Mouse (Mus musculus) embryo, embryonic 10.5 days (tissue): Measurements from ENCODE around the gene Map2k6.

ENCODE experiments used
- DNase-seq: peaks from one replicate; pipeline ENCODE4 v3.0.0-alpha.2; 2015; ENCODE audit warnings: low spot score

Map2k6 gene

GRCm38 (mm10) chr11:110403602-110404001 lies 4.7 kb downstream of the Map2k6 start:
- DNase-seq = no peak

DNA sequence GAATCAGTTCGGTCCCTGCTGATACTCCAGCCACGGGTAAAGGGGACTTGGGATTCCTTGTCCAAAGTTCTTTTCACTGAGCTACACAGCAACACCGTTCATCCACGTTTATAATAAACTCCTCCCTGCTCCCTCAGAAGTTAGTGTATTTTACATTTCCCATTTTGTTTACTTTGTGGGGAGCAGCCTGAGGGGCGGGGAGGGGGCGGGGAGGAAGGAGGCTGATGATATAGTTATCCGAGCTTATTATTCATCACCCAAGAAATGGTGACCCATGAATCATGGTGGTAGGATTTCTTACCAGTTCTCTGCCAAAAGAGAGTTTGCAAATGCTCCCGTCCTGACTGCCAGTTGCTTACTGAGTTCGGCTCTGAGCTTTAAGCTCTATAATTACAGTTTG lies 6.7 kb downstream of the Map2k6 start:
- no peak for DNase-seq

- DNase-seq = no peak
Observed at GRCm38 (mm10) chr11:110409131-110409530, 10.2 kb downstream of the Map2k6 start.

DNA sequence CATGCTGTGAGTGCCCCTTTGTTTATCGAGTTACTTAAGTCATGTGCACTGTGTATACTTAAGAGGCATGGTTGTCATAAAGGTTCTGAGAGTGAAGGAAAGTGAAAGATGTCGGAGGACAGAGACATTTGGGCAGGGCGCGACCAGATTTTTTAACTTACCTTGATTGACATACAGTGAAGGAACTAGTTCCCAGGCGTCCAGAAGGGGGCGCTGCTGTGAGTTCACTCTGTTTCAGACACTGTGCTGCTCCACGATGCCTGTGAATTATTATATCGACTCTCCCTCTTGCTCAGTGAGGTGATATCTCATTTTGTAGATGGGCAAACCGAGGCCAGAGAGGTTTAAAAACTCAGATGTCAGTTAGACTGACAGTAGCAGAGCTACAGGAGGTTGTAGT lies 10.9 kb downstream of the Map2k6 start:
- DNase-seq = no peak

GRCm38 (mm10) chr11:110411596-110411995 lies 12.7 kb downstream of the Map2k6 start:
- no peak for DNase-seq

DNA sequence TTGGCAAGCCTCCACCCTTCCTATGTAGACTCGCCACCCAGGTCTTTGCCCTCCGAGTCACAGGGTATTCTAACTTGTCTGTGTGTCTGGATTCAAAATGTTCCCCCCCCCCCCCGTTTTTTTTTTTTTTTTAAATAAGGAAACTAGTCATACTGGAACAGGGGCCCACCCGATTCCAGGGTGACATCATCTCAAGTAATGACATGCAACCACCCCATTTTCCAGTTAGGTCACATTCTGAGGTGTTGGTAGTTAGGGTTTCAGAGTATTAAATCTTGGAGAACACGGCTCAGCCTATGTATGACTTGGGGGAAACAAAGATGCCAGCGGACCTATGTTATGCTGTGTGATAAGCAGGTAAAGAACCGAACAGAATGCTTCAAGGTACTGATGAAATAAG lies 15.3 kb downstream of the Map2k6 start:
- no peak for DNase-seq

DNA sequence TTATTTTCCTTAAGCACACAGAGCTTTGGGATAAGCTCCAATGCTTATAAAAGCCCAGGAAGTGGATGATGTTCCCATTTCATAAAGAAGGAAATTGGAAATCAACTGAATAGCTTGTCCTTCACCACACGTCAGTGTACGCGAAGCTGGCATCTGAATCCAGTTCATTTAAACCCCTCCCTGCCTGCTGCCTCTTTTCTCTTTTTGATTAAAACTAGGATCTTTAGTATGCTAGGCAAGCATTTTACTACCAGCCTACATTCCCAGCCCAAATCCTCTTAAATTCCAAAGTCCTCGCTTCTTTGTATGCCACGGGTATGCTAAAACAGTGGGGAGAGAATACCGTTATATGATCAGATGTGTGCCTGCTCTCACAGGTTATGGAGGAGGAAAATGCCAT lies 17.8 kb downstream of the Map2k6 start:
- no peak for DNase-seq

DNA sequence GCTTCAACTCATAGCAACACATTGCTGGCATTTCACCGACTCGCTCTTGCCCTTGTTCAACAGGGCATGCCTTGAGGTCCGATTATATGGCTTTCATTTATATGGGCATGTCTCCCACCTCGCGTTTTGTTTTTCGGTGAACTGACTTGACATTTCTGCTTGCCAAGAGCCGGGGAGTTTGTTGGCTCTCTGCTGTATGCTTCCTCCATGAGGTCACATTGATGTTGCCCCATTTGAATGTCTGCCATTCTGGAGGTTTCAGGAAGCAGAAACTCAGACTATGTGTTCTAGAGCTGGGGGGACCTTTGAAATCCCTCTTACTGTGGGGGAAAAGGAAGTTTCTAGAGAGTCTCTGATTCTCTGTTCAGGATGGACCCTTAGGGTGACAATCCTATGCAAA lies 21.5 kb downstream of the Map2k6 start:
- DNase-seq = no peak

DNA sequence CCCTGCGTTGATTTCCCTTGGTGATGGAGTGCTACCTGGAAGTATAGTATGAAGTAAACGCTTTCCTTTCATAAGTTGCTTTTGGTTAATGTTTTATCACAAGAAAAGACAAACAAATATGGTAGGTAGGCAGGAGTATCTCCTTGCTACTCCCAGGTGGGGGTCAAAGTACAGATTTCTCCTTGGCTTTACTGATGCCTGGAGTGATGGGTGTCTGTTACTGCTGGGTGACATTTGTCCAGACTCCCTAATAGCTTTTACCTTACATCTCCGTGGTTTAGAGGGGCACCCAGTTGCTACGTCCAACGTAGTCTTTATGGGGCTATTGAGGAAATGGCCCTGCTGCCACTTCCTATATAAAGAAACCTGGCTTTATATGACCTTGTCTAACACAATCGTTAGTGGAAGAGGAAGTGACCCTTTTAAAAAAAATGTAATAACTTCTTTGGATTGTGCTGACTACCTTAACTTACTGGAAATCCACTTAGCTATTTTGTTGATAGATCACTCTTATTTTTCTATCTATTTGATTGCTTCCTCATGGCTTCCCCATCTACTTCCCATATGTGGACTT lies 27.7 kb downstream of the Map2k6 start:
- no peak for DNase-seq

- DNase-seq = no peak
Observed at GRCm38 (mm10) chr11:110427159-110427561, 28.2 kb downstream of the Map2k6 start.

- DNase-seq = no peak
Observed at GRCm38 (mm10) chr11:110428999-110429398, 30.1 kb downstream of the Map2k6 start.

DNA sequence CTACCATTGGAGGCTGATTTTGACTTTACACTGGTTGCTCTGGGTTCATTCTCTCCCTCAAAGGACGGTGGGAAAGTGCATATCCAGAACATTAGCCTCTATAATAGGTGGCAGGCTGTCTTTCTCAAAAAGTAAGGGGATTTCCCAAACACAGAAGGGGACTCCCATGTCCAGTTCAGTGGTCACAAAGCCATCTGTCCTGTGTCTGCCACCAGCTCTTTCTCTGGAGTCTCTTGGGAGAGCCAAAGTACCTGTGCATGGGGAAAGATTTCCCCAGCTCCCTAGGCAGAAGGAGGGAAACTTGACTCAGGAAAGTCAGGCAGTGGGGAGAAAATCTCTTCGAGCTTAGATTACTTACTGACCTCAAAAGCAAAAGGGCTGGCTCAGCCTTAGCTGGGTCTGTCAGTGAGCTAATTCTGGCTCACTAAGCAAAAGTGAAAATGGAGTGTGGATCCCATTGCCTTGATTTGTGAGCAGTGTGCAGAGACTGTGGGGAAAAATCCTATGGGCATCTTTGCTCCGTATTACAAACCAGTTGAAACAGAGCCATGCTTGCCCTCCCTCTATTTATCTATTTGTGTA lies 31.0 kb downstream of the Map2k6 start:
- DNase-seq = no peak

DNA sequence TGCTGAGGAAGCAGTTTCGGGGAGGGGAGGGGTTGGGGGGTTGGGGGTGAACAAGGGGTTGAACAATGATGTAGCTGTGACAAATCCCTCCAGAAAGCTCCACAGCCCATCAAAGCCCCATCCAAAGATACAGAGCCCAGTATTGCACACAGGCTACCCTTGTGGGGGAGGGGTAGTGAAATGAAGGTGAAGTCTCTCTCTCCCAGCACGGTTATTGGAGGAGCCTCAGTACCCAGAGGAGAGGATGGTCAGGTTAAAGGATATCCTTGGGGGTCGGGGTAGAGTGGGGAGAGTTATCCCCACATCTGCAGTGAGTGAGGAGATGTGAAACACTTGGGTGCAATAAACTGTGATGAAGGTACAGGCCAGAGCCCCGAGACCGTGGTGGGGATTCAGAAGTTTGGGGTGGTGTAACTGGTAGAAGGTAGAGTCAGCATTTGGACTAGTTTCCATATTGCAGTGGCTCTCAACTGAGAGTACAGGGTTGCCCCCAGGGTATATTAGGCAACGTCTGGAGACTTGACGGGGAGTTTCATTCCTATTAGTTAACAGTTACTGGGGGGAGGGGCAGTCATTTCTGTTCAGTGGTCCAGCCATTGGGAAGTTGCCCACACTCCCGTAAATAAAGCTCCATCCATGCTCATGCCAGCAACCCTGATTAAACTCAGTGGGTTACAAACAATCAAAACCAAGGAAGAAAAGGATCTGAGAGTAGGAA lies 37.1 kb downstream of the Map2k6 start:
- no peak for DNase-seq

GRCm38 (mm10) chr11:110436998-110437397 lies 38.1 kb downstream of the Map2k6 start:
- DNase-seq = no peak

DNA sequence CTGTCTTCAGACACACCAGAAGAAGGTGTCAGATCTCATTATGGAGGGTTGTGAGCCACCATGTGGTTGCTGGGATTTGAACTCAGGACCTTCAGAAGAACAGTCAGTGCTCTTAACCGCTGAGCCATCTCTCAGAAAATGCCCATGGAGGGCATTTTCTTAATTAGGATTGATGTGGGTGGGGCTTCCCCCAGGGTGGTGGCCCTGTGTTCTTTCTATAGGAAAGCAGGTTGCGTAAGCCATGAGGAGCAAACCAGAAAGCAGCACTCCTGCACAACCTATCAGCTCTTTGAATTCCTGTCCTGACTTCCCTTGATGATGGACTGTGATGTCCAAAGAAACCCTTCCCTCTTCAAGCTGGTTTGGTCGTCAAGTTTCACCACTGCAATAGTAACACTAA lies 39.2 kb downstream of the Map2k6 start:
- DNase-seq = no peak

GRCm38 (mm10) chr11:110438700-110439296 lies 39.9 kb downstream of the Map2k6 start:
- DNase-seq = no peak

- DNase-seq = peak; percentile 47
Observed at GRCm38 (mm10) chr11:110439354-110439753, 40.4 kb downstream of the Map2k6 start.

- no peak for DNase-seq
Observed at GRCm38 (mm10) chr11:110444576-110444975, 45.7 kb downstream of the Map2k6 start.

DNA sequence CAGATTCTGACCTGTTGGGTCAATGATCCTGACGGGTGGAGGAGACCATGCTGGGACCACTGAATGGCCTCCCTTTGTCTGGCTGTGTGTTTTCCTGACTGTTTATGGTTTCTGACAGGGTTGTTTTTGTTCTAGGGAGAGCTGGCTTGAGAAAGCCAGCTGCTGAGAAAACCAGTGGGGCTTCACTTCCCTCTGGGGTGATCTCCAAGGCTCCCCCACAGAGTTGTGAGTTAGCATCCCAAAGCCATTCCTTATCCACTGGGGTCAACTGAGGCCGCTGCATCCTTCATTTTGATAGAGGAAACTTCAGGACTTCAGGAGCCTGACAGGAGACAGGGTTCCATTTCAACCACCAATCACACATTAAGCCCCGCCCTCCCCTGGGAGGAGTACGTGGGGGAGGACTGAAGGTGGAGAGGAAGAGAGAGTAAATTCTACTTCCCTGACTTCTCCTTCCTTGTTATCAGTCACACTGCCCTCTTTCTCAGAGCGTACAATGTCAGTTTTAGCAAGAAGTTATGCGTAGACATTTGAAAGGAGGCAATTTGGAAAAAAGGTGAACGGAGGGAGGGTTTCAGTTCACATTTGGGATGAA lies 49.3 kb downstream of the Map2k6 start:
- DNase-seq = peak; percentile 77

- DNase-seq = peak; percentile 51
Observed at GRCm38 (mm10) chr11:110448726-110449161, 49.8 kb downstream of the Map2k6 start.

DNA sequence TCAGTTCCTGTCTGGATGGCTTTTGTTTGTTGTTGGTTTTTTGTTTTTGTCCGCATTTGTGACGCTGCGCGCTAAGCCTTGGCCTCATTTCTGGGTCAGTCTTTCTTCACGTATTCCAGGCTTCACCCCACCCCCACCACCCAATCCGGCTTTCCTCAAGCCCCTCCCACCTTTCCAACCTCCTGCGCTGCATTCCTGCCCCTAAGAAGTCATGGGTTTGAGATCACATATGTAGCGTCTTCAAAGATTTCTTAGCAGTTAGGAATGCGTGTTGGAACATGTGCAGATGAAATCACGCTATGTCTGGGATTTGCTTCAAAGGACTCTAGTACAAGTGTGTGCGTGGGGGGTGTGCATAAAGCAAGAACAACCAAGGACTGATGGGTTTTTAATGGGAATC lies 50.3 kb downstream of the Map2k6 start:
- peak; percentile 62 for DNase-seq

DNA sequence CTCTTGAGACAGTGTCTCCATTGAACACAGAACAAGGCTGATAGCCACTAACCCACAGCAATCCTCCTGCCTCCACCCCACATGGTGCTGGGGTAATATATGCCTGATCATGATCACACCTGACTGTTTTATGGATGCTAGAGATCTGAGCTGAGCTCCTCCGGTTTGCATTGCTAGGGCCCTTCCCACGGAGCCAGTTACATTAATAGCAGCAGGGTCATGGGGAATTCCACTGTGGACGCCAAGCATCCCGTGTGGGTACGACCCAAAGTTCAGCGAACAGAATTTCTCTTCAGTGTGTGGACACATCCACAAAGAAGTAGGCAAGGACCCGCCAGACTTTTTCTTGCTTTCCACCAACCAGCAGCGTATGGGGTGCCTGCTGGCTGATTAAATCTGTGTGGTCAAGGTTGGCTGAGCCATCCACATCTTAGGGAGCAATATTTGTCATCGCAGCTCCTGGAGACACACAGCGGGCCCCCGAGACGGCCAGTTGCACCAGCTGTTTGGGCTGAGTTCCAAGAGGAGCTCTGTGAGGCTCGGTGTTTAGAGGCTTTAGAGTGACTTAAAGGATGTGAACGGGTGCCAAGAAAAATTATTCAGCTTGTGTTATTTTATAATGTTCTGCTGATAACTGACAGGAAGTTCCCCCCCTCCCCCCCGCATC lies 51.3 kb downstream of the Map2k6 start:
- no peak for DNase-seq
